In the genomic region with DNA sequence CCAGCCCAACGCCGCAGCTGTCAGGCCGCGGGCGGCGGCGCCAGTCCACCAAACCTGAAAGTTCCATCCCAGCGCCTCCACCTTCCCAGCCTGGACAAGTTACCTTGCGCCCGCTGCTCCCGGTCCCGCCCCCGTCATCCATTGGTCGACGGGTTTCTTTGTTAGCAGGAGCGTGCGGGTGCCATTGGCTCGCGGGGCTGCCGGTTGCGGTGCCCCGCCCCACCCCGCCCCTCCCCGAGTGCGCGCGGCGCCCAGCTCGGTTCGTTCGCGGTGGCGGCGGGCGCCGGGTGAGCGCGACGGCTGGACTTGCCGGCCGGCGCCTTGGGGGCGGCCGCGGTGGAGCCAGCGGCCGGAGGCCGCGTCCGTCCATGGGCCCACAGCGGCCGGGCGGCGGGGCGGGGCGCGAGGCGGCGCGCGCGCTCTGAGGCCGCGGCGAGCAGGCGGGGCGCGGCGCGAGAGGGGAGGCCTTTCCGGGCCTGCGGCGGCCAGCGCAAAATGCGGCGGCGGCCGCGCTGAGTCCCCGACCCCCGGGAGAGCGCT, we compare ENCODE assay signal across 8 mouse cellular contexts. TPM values are rescaled to one million over a fixed set of nuclear protein-coding genes. Genes with fewer than 3 reads are reported as not detected.
DNase-seq lines count a peak whose midpoint lies in the region; ATAC-seq and TF ChIP-seq lines count a peak whose summit lies in the region.

No protein-coding gene starts in this region.

- DNase-seq in Patski (ENCODE audit: low read depth, low spot score), result peak; percentile 71
- peak; percentile 97 for DNase-seq in cerebellum, postnatal 14 days
- DNase-seq in frontal cortex, postnatal 14 days (ENCODE audit: low spot score in 2 of 2), result peak; percentile 89 to 92
- DNase-seq in layer of hippocampus, postnatal 25 days (ENCODE audit: extremely low spot score in 1 of 2, low spot score in 1 of 2), result peak; percentile 81
- DNase-seq in lung, postnatal 25 days (ENCODE audit: low spot score), result peak; percentile 97
- peak; percentile 95 for DNase-seq in retina, embryonic 14.5 days (ENCODE audit: low spot score)
- DNase-seq in thymus, postnatal 4 days, result peak; percentile 92

- whole genome bisulfite sequencing in hindbrain, embryonic 13.5 days, result 1% methylated on average over 65 of the region's 82 CpGs

- no peaks in the 10 kb centered on the region for H3K36me3 ChIP-seq in hindbrain, embryonic 13.5 days

- H3K9ac ChIP-seq in hindbrain, embryonic 13.5 days, result peak overlapping the region; percentile 87

- H3K4me1 ChIP-seq in hindbrain, embryonic 13.5 days (replicated peaks), result peaks cover 49% of the 10 kb centered on the region

- H3K4me2 ChIP-seq in hindbrain, embryonic 13.5 days, result peak overlapping the region; percentile 94

- TF ChIP-seq CTCF in Patski (IDR thresholded peaks at IDR 0.05), result no peak

- H3K9me3 ChIP-seq in hindbrain, embryonic 13.5 days, result no peaks in the 10 kb centered on the region

- peak overlapping the region; percentile 91 for H3K27ac ChIP-seq in hindbrain, embryonic 13.5 days

- ATAC-seq in Patski, result peak; percentile 94
- peak; percentile 99 for ATAC-seq in hindbrain, embryonic 13.5 days (ENCODE audit: low FRiP score)

- POLR2A ChIA-PET in Patski (lab: Charles Lee), result interaction anchor here (0.6 to 1.4 kb wide), 6 partner anchors 9 to 95 kb away, joined by 3 to 4 read pairs (median 3); no protein-coding TSS in a partner anchor

- CTCF ChIA-PET in Patski (lab: Charles Lee), result interaction anchor here (1.7 kb wide), 1 partner anchor 105 kb away, joined by 4 read pairs; no protein-coding TSS in a partner anchor

- peak overlapping the region; percentile 64 for H3K4me3 ChIP-seq in hindbrain, embryonic 13.5 days

- no peaks in the 10 kb centered on the region for H3K27me3 ChIP-seq in Patski
- no peaks in the 10 kb centered on the region for H3K27me3 ChIP-seq in hindbrain, embryonic 13.5 days

- in situ Hi-C loops in Patski (cut with MboI; ENCODE audit: low pct_unique_long_range_greater_than_20kb), result loop anchor here (5.0 kb wide), 1 partner anchor 75 kb away; no protein-coding TSS in a partner anchor

RNA-seq across cellular contexts. Expression of a gene that starts 1.2 kb away (rescaled TPM):
- polyA plus RNA-seq in Patski (2021), result 353 TPM
- polyA plus RNA-seq in hindbrain, embryonic 13.5 days (2015; fragmentation: Nextera tagmentation; extraction: Ambion mirVana), result 36.6 and 37.9 TPM in 2 replicates
- total RNA-seq in layer of hippocampus, postnatal 25 days (2021), result 100 to 1,000 TPM; 267 to 302 TPM

Comparison
In these comparisons a context has a peak if more than half of its experiments do, and no peak if none do; other contexts are left out.
1. Peak in every context shown above with its lines: DNase-seq, ATAC-seq, H3K4me3 ChIP-seq and H3K27ac ChIP-seq.